Mouse (Mus musculus) lung, postnatal 25 days (tissue): ENCODE measurements around the gene Vmn2r16.

Source experiments
- DNase-seq: peaks from one replicate; pipeline ENCODE4 v3.0.0; 2022; ENCODE audit warnings: low spot score

The Vmn2r16 gene

GRCm38 (mm10) chr5:109329862-109330261 is at the start of gene Vmn2r16:
Gene Vmn2r16, plus strand, starts transcription at chr5:109330162.
- DNase-seq = no peak

DNA sequence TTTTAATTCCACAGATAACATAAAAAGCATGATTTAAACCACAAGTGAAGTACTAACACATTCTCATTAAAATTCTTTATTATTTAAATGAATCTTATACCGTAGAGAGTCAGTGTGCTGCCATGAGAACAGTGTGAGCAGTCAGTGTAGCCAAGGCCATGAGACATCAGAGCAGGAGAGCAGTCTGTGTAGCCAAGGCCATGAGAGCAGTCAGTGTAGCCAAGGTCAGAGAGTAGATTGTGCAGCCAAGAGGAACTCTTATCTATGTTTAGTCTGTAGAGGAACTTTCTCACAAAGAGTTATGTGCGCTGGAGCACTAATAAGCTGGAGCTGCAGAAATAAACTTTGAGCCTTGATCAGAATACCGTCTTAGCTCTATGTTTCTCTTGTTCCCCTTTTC is 35.3 kb upstream of the Vmn2r16 start:
- DNase-seq = no peak

- DNase-seq = no peak
Measured at GRCm38 (mm10) chr5:109297544-109297943, 32.4 kb upstream of the Vmn2r16 start, which contains the start of gene Vmn2r15. Gene Vmn2r15, minus strand, starts transcription at chr5:109297644.

DNA sequence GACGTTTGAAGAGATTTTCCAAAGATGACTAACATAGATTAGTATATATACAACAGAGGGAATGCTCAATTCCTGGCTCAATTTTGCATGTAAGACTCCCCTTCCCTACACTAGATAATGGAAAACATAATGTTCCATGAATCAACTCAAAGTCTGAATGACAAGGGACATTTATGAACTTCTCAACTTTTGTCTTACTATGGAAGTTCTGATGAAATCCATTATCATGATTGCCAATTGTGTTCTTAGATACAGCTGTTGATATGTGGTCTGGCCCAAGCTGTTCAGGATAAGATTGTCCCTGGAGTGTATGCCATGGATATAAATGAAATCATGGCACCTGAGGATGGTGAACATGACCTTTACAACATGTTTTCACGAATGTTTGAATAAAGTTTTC is 89.4 kb downstream of the Vmn2r16 start, which contains the start of gene Vmn2r17:
Gene Vmn2r17, plus strand, starts transcription at position 301 of the 400 bp plus-strand sequence.
- no peak for DNase-seq
